In the genomic region with DNA sequence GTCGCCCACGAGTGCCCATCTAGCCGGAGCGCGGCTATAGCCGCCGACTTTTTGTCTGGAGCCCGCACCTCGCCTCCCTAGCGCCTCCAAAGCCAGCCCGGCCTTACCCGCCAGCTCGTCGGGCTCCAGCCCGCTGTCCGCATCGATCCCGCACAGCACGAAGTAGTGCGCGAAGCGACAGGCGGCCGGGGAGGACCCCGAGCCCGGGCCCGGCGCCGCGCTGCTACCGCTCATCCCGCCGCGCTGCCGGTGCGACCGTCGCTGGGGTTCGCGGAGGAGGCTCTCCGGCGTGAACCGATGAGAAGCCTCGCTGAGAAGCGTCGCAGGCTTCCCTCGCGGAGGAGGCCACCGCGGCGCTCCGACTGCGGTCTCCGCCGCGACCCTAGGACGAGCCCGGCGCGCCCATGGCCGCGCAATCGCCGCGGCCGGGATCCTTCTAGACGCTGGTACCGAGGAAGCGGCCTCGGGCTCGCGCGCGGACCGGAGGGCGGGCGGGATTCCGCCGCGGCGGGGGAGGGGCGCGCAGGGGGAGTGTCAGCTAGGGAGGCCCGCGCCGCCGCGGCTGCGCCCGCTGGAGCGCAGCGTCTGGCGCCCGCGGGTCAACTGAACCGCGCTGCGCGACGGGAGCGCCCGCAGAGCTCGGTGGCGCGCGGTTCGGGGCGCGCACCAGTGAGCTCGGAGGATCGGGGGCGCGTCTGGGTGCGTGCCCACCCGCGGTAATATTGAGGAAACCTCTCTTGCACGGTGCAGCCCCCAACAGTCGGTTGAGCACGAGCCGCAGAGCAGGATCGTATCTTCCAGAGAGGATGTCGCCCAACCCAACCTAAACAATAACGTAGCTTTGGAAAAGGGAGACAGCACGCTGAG, we compare ENCODE assay signal across 8 mouse cellular contexts. TPM values are rescaled to one million over a fixed set of nuclear protein-coding genes. Genes with fewer than 3 reads are reported as not detected.
A peak's percentile ranks its signal among the peaks of the same experiment; 100 is the strongest.
DNase-seq lines count a peak whose midpoint lies in the region; ATAC-seq and TF ChIP-seq lines count a peak whose summit lies in the region.

A gene (minus strand): TSS at position 605 of the 867 bp plus-strand sequence.

- no peaks in the 10 kb centered on the region for H3K27me3 ChIP-seq in forebrain, embryonic 11.5 days (ENCODE audit: control insufficient read depth, insufficient read depth, low read length)
- H3K27me3 ChIP-seq in heart, embryonic 15.5 days = no peaks in the 10 kb centered on the region
- peaks cover 44% of the 10 kb centered on the region for H3K27me3 ChIP-seq in liver, embryonic 12.5 days (replicated peaks)
- H3K27me3 ChIP-seq in stomach, postnatal 0 days (ENCODE audit: control insufficient read depth, insufficient read depth, low read length) = no peaks in the 10 kb centered on the region

- ATAC-seq in forebrain, embryonic 11.5 days (replicated peaks; ENCODE audit: low FRiP score) = peak; percentile 93
- ATAC-seq in heart, embryonic 15.5 days (replicated peaks; ENCODE audit: insufficient number of reproducible peaks, insufficient read depth, low FRiP score, low read depth) = peak; percentile 93
- ATAC-seq in liver, embryonic 12.5 days = peak; percentile 76
- ATAC-seq in stomach, postnatal 0 days (ENCODE audit: low FRiP score, low TSS enrichment) = peak; percentile 93

- H3K4me1 ChIP-seq in bone marrow macrophage, adult 2 months (ENCODE audit: control insufficient read depth, insufficient read depth, low read length) = peaks cover 5% of the 10 kb centered on the region; the same call in 1 of the 2 replicates
- no peaks in the 10 kb centered on the region for H3K4me1 ChIP-seq in forebrain, embryonic 11.5 days (replicated peaks; ENCODE audit: control insufficient read depth, insufficient read depth, low read length)
- 0 out of 2 replicates have a peak, but pooled peaks cover 4% of the 10 kb centered on the region for H3K4me1 ChIP-seq in heart, embryonic 15.5 days (replicated peaks)
- no peaks in the 10 kb centered on the region for H3K4me1 ChIP-seq in liver, embryonic 12.5 days
- no peaks in the 10 kb centered on the region for H3K4me1 ChIP-seq in stomach, postnatal 0 days (replicated peaks; ENCODE audit: control insufficient read depth, insufficient read depth)

- TF ChIP-seq EP300 in stomach, postnatal 0 days (optimal IDR thresholded peaks at IDR 0.05) = no peak

- DNase-seq in A20 (ENCODE audit: low read depth, low spot score) = peak; percentile 85
- peak; percentile 90 for DNase-seq in forebrain, embryonic 11.5 days (ENCODE audit: low spot score)
- DNase-seq in kidney, postnatal 14 days = peak; percentile 92
- DNase-seq in naive thymus-derived CD4-positive, alpha-beta T cell, adult 2 months (ENCODE audit: low read depth) = peak; percentile 12
- peak; percentile 82 for DNase-seq in stomach, postnatal 0 days (ENCODE audit: low spot score)

- TF ChIP-seq CTCF in bone marrow macrophage, adult 2 months (IDR thresholded peaks at IDR 0.05; ENCODE audit: low read depth, low read length) = no peak
- no peak for TF ChIP-seq CTCF in stomach, postnatal 0 days (IDR thresholded peaks at IDR 0.05; ENCODE audit: low read depth)

- peak within 1 kb of the TSS; percentile 78 for H3K4me3 ChIP-seq in bone marrow macrophage, adult 2 months (ENCODE audit: insufficient read depth, low read length)
- H3K4me3 ChIP-seq in forebrain, embryonic 11.5 days (ENCODE audit: low read depth, low read length) = peak within 1 kb of the TSS; percentile 83
- H3K4me3 ChIP-seq in heart, embryonic 15.5 days = peak within 1 kb of the TSS; percentile 98
- H3K4me3 ChIP-seq in liver, embryonic 12.5 days = peak within 1 kb of the TSS; percentile 65
- H3K4me3 ChIP-seq in stomach, postnatal 0 days (ENCODE audit: low read depth, low read length) = peak within 1 kb of the TSS; percentile 77

- under 1% methylated on average over 122 of the region's 124 CpGs for WGBS in forebrain, embryonic 11.5 days
- WGBS in heart, embryonic 15.5 days = under 1% methylated on average over 114 of the region's 124 CpGs
- under 1% methylated on average over 106 of the region's 124 CpGs for WGBS in liver, embryonic 12.5 days (ENCODE audit: insufficient replicate concordance)
- under 1% methylated on average over 115 of the region's 124 CpGs for WGBS in stomach, postnatal 0 days

- TF ChIP-seq POLR2A in bone marrow macrophage, adult 2 months (IDR thresholded peaks at IDR 0.05; ENCODE audit: borderline replicate concordance, low read depth, low read length) = no peak

- 0 out of 2 replicates have a peak within 1 kb of the TSS, but pooled peaks have one; percentile 10 for H3K27ac ChIP-seq in bone marrow macrophage, adult 2 months (ENCODE audit: insufficient read depth, low read depth, low read length)
- peak within 1 kb of the TSS; percentile 89 for H3K27ac ChIP-seq in forebrain, embryonic 11.5 days (ENCODE audit: low read depth, low read length)
- H3K27ac ChIP-seq in heart, embryonic 15.5 days = peak within 1 kb of the TSS; percentile 97
- peak within 1 kb of the TSS; percentile 76 for H3K27ac ChIP-seq in liver, embryonic 12.5 days
- H3K27ac ChIP-seq in stomach, postnatal 0 days (replicated peaks) = peak within 1 kb of the TSS; percentile 86

- no peaks in the 10 kb centered on the region for H3K36me3 ChIP-seq in forebrain, embryonic 11.5 days (ENCODE audit: control insufficient read depth, insufficient read depth, low read length)
- no peaks in the 10 kb centered on the region for H3K36me3 ChIP-seq in heart, embryonic 15.5 days
- no peaks in the 10 kb centered on the region for H3K36me3 ChIP-seq in liver, embryonic 12.5 days
- H3K36me3 ChIP-seq in stomach, postnatal 0 days (ENCODE audit: control insufficient read depth, insufficient read depth, low read length) = no peaks in the 10 kb centered on the region

- H3K4me2 ChIP-seq in forebrain, embryonic 11.5 days (ENCODE audit: low read depth, low read length, severe bottlenecking) = peak within 1 kb of the TSS; percentile 75
- peak within 1 kb of the TSS; percentile 70 for H3K4me2 ChIP-seq in heart, embryonic 15.5 days
- H3K4me2 ChIP-seq in liver, embryonic 12.5 days = peak within 1 kb of the TSS; percentile 74
- peak within 1 kb of the TSS; percentile 89 for H3K4me2 ChIP-seq in stomach, postnatal 0 days (replicated peaks; ENCODE audit: low read depth)

- no peaks in the 10 kb centered on the region for H3K9me3 ChIP-seq in forebrain, embryonic 11.5 days (ENCODE audit: control insufficient read depth, low read length)
- H3K9me3 ChIP-seq in heart, embryonic 15.5 days (replicated peaks) = no peaks in the 10 kb centered on the region
- no peaks in the 10 kb centered on the region for H3K9me3 ChIP-seq in liver, embryonic 12.5 days (replicated peaks)
- H3K9me3 ChIP-seq in stomach, postnatal 0 days (ENCODE audit: control insufficient read depth, low read length) = no peaks in the 10 kb centered on the region

- H3K9ac ChIP-seq in forebrain, embryonic 11.5 days (ENCODE audit: low read length) = peak within 1 kb of the TSS; percentile 95
- peak within 1 kb of the TSS; percentile 90 for H3K9ac ChIP-seq in heart, embryonic 15.5 days
- peak within 1 kb of the TSS; percentile 68 for H3K9ac ChIP-seq in liver, embryonic 12.5 days
- peak within 1 kb of the TSS; percentile 93 for H3K9ac ChIP-seq in stomach, postnatal 0 days (ENCODE audit: low read length)

RNA-seq across cellular contexts. Expression of the gene that starts here (rescaled TPM):
- polyA plus RNA-seq in bone marrow macrophage, adult 2 months (2012; ENCODE audit: insufficient read depth, insufficient read length, missing spikeins) = 0.19 and 0.87 TPM in 2 replicates
- 17.5 and 19.8 TPM in 2 replicates for polyA plus RNA-seq in forebrain, embryonic 11.5 days (2014; fragmentation: Nextera tagmentation; extraction: Ambion mirVana)
- polyA plus RNA-seq in heart, embryonic 15.5 days (2015; fragmentation: Nextera tagmentation; extraction: Ambion mirVana) = 6.0 and 6.2 TPM in 2 replicates
- 6.0 and 7.0 TPM in 2 replicates for polyA plus RNA-seq in liver, embryonic 12.5 days (2016; fragmentation: Nextera tagmentation; extraction: Ambion mirVana)
- polyA plus RNA-seq in stomach, postnatal 0 days (2015; fragmentation: Nextera tagmentation; extraction: Ambion mirVana) = 1.7 and 2.0 TPM in 2 replicates

Comparison
In these comparisons a context has a peak if more than half of its experiments do, and no peak if none do; other contexts are left out.
1. Peak in every context shown above with its lines: DNase-seq, ATAC-seq, H3K4me3 ChIP-seq and H3K27ac ChIP-seq.
2. DNase-seq: peak in every context shown above with its lines; median percentile 92 in kidney, postnatal 14 days; 90 in forebrain, embryonic 11.5 days; 85 in A20; 82 in stomach, postnatal 0 days; 12 in naive thymus-derived CD4-positive, alpha-beta T cell, adult 2 months.
3. H3K27ac ChIP-seq: peak in every context shown above with its lines; median percentile 97 in heart, embryonic 15.5 days; 89 in forebrain, embryonic 11.5 days; 86 in stomach, postnatal 0 days; 76 in liver, embryonic 12.5 days; 10 in bone marrow macrophage, adult 2 months.